Mouse (Mus musculus) bone marrow, adult 2 months (tissue): Measurements from ENCODE around the gene Wdr75. TPM values are rescaled to one million over a fixed set of nuclear protein-coding genes. Genes with fewer than 3 reads are reported as not detected.

ENCODE experiments used
- H3K27ac ChIP-seq: fragments of 200-500 bp; 2 replicates; pipeline ENCODE4 v1.5.1; 2012; ENCODE audit warnings: low read depth, mild to moderate bottlenecking, control low read depth, inconsistent platforms, low read length; ENCODE audit not compliant: control insufficient read depth, poor library complexity, insufficient read depth
- H3K4me1 ChIP-seq: fragments of 200-500 bp; 2 replicates; pipeline ENCODE4 v1.6.1; 2011; ENCODE audit warnings: low read length; ENCODE audit not compliant: control insufficient read depth, insufficient read depth
- H3K4me3 ChIP-seq: fragments of 200-500 bp; replicated peaks from 2 replicates; pipeline ENCODE3; 2011; ENCODE audit warnings: mild to moderate bottlenecking, low read depth, low read length, control low read depth; ENCODE audit not compliant: control insufficient read depth
- CTCF ChIP-seq: fragments of 200-500 bp; IDR thresholded peaks from 2 replicates; pipeline ENCODE4 v1.5.1; 2011; ENCODE audit warnings: low read length, control low read depth; ENCODE audit not compliant: control insufficient read depth, insufficient read depth
- POLR2A ChIP-seq: fragments of 200-500 bp; IDR thresholded peaks from 2 replicates; pipeline ENCODE4 v1.6.1; 2011; ENCODE audit warnings: low read depth, mild to moderate bottlenecking, control low read depth, low read length, borderline replicate concordance; ENCODE audit not compliant: control insufficient read depth
- WGBS: fragments of 180-500 bp; shearing (Covaris S2); methylation state at CpG from one replicate; pipeline ENCODE4 v1.1.7; 2018; 5-methylcytosine and 5-hydroxymethylcytosine counted together
- polyA plus RNA-seq: library from polyadenylated mRNA; stranded (reverse); fragments of >200 nt; gene quantifications from 2 replicates; pipeline ENCODE4 v1.2.4, GENCODE M21; 2011; ENCODE audit warnings: low replicate concordance; ENCODE audit not compliant: missing spikeins, insufficient read depth, insufficient read length

Gene Wdr75
- polyA plus RNA-seq: 46.2 and 91.3 TPM in 2 replicates

DNA sequence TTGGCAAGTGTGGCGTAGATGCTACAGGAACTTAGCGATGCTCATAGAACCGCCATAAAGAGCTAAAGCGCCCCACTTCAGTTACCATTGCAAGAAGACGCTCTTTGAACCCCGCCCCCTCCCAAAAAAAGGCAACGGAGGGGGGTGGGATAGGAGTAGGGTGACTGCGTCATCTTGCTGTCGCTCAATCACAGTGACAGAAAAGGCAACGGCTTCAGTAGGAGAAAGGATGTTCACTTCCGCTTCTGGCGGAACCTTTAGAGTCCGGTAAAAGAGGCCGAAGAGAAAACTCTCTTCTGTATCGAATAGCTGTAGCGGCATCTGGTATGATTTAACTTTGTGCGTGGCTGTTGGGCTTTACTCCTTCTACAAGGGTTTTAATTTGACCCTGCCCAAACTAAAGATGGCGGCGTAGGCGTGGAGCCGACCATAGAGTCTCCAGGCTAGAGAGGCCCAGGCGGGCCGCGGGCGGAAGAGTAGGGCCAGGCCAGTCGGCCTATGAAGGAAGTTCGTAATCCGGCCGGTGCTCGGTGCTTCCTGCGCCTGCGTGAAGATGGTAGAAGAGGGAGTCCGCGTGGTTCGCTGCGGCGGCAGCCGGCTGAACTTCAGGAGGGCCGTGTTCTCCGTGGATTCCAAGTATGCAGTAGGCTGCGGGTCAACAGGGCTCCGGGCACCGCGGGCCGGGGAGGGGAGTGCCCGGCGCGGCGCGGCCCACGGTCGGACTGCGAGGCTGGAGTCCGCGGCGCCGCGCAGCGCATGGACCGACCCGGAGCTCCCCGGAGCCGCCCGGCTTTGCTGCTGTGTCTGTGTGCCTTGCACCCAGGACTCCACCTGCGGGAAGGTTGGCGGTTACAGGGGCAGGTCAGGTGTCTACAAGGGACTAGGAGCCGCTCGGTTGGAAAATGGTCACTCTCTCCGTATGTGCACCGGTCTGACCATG, at the start of gene Wdr75:
TSS of gene Wdr75 (plus strand) at position 198 of the 940 bp plus-strand sequence.
- Histone ChIP-seq H3K27ac (peak within 1 kb of the TSS; percentile 81), H3K4me1 (no peaks in the 10 kb centered on the region), H3K4me3 (peak within 1 kb of the TSS; percentile 98)
- TF ChIP-seq CTCF: no peak
- TF ChIP-seq POLR2A: peak; percentile 74; the same call in 1 of the 2 replicates
- WGBS: under 1% methylated on average over 70 of the region's 70 CpGs

GRCm38 (mm10) chr1:45755902-45756301, 39.1 kb upstream of the Wdr75 start:
- TF ChIP-seq CTCF: no peak
- Histone ChIP-seq H3K4me3 (no peak overlapping the region), H3K4me1 (no peaks in the 10 kb centered on the region), H3K27ac (no peak overlapping the region)

DNA sequence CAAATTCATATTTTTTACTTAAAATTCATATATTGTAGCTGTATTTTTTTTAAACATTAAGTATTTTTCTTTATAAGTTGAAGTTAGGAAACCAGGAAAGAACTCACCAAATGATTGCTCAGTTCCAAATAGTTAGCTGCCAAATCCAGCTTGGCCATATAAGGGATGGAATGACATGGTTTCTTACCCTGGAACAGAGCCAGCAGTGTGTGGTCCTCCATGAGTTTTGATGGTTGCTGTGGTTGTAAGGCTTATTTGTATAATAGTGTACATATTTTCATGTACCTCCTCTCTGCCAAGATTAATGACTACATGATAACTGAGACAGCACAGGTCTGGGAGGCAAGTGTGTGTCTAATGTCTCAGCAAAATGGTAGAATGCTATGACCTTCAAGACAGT, 38.3 kb upstream of the Wdr75 start:
- TF ChIP-seq CTCF (no peak), POLR2A (no peak)
- no peak overlapping the region for H3K27ac ChIP-seq

GRCm38 (mm10) chr1:45758011-45758410, 37.0 kb upstream of the Wdr75 start:
- no peak overlapping the region for H3K4me3 ChIP-seq
- H3K27ac ChIP-seq: no peak overlapping the region
- WGBS: 79% methylated on average over 1 of the region's 1 CpGs
- no peaks in the 10 kb centered on the region for H3K4me1 ChIP-seq
- TF ChIP-seq CTCF: no peak
- no peak for TF ChIP-seq POLR2A

More for the DNA sequence above, 38.3 kb upstream of the Wdr75 start:
- no peak overlapping the region for H3K4me3 ChIP-seq
- H3K4me1 ChIP-seq: no peaks in the 10 kb centered on the region

DNA sequence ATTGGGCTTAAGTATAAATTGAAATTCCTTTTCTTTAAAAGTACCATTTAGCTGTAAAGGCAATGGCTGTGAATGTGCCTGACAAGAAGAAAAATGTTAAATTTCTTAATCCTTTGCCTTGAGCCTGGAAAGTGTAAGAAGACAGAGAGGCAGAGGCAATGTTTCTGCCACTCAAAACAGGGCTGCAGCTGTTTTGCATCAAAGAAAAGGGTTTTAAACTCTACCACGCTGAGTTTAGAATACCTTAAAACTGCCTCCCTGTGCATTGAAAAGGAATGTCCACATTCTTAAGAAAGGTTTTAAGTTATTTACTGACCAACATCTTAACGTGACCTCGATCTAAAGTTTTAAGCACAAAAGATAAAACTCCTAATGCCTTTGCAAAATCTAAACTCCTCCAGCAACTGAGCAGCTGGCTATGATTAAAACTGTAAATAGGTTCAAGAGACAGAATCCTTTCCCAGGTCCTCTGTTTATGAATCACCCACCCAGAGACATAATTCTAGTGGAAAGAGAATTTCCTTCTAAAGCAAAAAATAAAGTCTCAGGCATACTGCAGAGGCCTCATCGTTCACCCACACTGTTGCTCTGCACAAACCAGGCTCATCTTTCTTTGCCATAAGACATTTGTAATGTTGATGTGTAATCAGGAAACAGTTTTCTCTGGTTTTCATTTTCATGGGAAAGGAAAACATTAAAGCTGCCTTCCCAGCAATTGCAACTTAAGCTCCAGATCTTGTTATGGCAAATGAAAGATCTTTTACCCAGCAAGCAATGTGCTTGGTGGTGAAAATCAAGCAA, 34.1 kb upstream of the Wdr75 start:
- Histone ChIP-seq H3K4me1 (no peaks in the 10 kb centered on the region), H3K4me3 (no peak overlapping the region), H3K27ac (no peak overlapping the region)
- WGBS: 70% methylated on average over 4 of the region's 4 CpGs
- TF ChIP-seq POLR2A (no peak), CTCF (no peak)

DNA sequence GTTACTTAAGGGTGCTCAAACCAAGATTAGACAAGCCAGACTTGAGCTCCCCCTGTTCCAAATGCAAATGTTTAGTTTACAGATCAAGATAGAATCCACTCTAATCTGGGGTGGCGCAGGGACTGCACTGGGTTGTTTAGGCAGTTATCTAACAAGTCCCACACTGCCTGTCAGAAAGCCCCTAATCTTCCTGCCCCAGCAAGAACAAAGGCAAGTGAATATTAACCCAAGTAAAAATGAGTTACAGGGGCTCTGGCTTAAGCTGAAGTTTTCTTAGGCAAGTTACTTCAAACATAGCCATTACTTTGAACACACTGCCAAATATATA, 33.5 kb upstream of the Wdr75 start:
- no peak overlapping the region for H3K4me3 ChIP-seq
- WGBS: 55% methylated on average over 1 of the region's 1 CpGs
- H3K27ac ChIP-seq: no peak overlapping the region
- no peaks in the 10 kb centered on the region for H3K4me1 ChIP-seq
- TF ChIP-seq POLR2A (no peak), CTCF (no peak)

DNA sequence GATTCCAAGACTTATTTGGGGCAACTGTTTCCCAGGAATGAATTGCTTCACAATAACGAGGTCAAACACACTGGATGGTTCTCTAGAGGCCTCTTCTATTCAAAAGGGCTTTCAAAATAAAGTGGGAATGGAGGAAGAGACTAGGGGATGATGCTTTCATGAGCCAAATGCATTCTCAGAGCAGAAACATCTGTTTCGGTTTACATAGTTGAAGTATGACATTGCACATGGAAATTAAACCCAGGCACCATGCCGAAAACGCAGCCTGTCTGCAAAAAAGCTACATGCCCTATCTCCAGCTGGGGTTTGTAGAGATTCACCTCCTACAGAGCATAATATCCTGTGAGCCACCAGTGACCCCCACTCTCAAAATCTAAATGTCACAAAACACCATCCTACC, 29.3 kb upstream of the Wdr75 start:
- no peak overlapping the region for H3K27ac ChIP-seq
- WGBS: 75% methylated on average over 4 of the region's 4 CpGs
- H3K4me1 ChIP-seq: no peaks in the 10 kb centered on the region
- H3K4me3 ChIP-seq: no peak overlapping the region
- TF ChIP-seq POLR2A: no peak
- TF ChIP-seq CTCF: no peak

GRCm38 (mm10) chr1:45766123-45766522, 28.8 kb upstream of the Wdr75 start:
- WGBS: 21% methylated on average over 8 of the region's 8 CpGs

More at GRCm38 (mm10) chr1:45766123-45766522, 28.8 kb upstream of the Wdr75 start:
- Histone ChIP-seq H3K27ac (no peak overlapping the region), H3K4me1 (no peaks in the 10 kb centered on the region), H3K4me3 (no peak overlapping the region)
- TF ChIP-seq CTCF (no peak), POLR2A (no peak)
